Mouse (Mus musculus) intestine, embryonic 16.5 days (tissue): ENCODE measurements at regions not wholly inside any gene's neighbourhood (a gene's known extent, or its start where the extent isn't known, plus 50 kb on each side); places are given as distances from the start of the nearest gene placed in this dataset.

Experiments
- ATAC-seq: fragments of 200-750 bp; cut with Nextera tagmentation; 2 replicates; pipeline ENCODE4 v1.8.0; 2017; ENCODE audit warnings: moderate TSS enrichment, moderate library complexity
- H3K27ac ChIP-seq: fragments of 300-500 bp; sonication (generic); 2 replicates; pipeline ENCODE4 v1.5.1; 2014; ENCODE audit warnings: mild to moderate bottlenecking, low read length
- H3K27me3 ChIP-seq: fragments of 300-500 bp; sonication (generic); replicated peaks from 2 replicates; pipeline ENCODE4 v1.6.1; 2014; ENCODE audit warnings: low read length, control low read depth, mixed read lengths; ENCODE audit not compliant: control insufficient read depth, insufficient read depth
- H3K36me3 ChIP-seq: fragments of 300-500 bp; sonication (generic); 2 replicates; pipeline ENCODE4 v1.6.1; 2014; ENCODE audit warnings: low read length, control low read depth; ENCODE audit not compliant: control insufficient read depth, insufficient read depth
- H3K4me1 ChIP-seq: fragments of 300-500 bp; sonication (generic); 2 replicates; pipeline ENCODE4 v1.6.1; 2014; ENCODE audit warnings: low read length, control low read depth, mixed read lengths; ENCODE audit not compliant: control insufficient read depth, insufficient read depth
- H3K4me2 ChIP-seq: fragments of 300-500 bp; sonication (generic); 2 replicates; pipeline ENCODE4 v1.6.1; 2014; ENCODE audit warnings: low read depth, low read length, control low read depth
- H3K4me3 ChIP-seq: fragments of 300-500 bp; sonication (generic); 2 replicates; pipeline ENCODE4 v1.5.1; 2014; ENCODE audit warnings: mild to moderate bottlenecking, low read length
- H3K9ac ChIP-seq: fragments of 300-500 bp; sonication (generic); 2 replicates; pipeline ENCODE4 v1.6.1; 2014; ENCODE audit warnings: low read depth, low read length
- H3K9me3 ChIP-seq: fragments of 300-500 bp; sonication (generic); 2 replicates; pipeline ENCODE4 v1.6.1; 2016; ENCODE audit warnings: low read length, control low read depth; ENCODE audit not compliant: control insufficient read depth
- WGBS: fragments of 180-500 bp; shearing (Covaris S2); extraction: QIAGEN DNeasy Blood & Tissue Kit; methylation state at CpG from one replicate; pipeline ENCODE4 v1.1.7; 2014; 5-methylcytosine and 5-hydroxymethylcytosine counted together

- Histone ChIP-seq H3K9ac (no peak overlapping the region), H3K4me3 (no peak overlapping the region), H3K27ac (no peak overlapping the region), H3K4me1 (no peaks in the 10 kb centered on the region), H3K27me3 (no peaks in the 10 kb centered on the region), H3K36me3 (no peaks in the 10 kb centered on the region), H3K9me3 (peaks cover 7% of the 10 kb centered on the region), H3K4me2 (no peak overlapping the region)
- peak; percentile 54 for ATAC-seq
- 51% methylated on average over 23 of the region's 23 CpGs for WGBS
These were observed 50.4 kb upstream of the Plet1 start for GRCm38 (mm10) chr9:50443708-50444463.
